Mouse (Mus musculus) megakaryocyte, embryonic 14.5 days (primary cell): Measurements from ENCODE around the gene Bin2. TPM values are rescaled to one million over a fixed set of nuclear protein-coding genes. Genes with fewer than 3 reads are reported as not detected.
A peak's percentile ranks its signal among the peaks of the same experiment; 100 is the strongest.

Experiments used
- H3K27me3 ChIP-seq: replicated peaks from 2 replicates; pipeline ENCODE3; 2012; ENCODE audit warnings: inconsistent platforms
- H3K36me3 ChIP-seq: replicated peaks from 2 replicates; pipeline ENCODE3; 2012; ENCODE audit warnings: low read length, inconsistent platforms, mixed read lengths
- H3K4me1 ChIP-seq: 2 replicates; pipeline ENCODE4 v1.6.1; 2012; ENCODE audit warnings: inconsistent platforms
- H3K4me3 ChIP-seq: replicated peaks from 2 replicates; pipeline ENCODE3; 2012; ENCODE audit warnings: moderate library complexity, mild to moderate bottlenecking, inconsistent platforms
- H3K9me3 ChIP-seq: 2 replicates; pipeline ENCODE4 v1.6.1; 2012; ENCODE audit warnings: inconsistent platforms
- FLI1 ChIP-seq: IDR thresholded peaks from 2 replicates; pipeline ENCODE4 v1.6.1; 2012; ENCODE audit warnings: low read length, inconsistent platforms, mixed read lengths
- GATA1 ChIP-seq: IDR thresholded peaks from 3 replicates; pipeline ENCODE4 v1.6.1; 2012; ENCODE audit warnings: mixed read lengths, low read length, inconsistent platforms, borderline replicate concordance
- polyA plus RNA-seq: library from polyadenylated mRNA; stranded (reverse); fragments of >175 nt; gene quantifications from 2 replicates; pipeline ENCODE4 v1.2.3, GENCODE M21; 2012; ENCODE audit warnings: low replicate concordance; ENCODE audit not compliant: insufficient read depth

Gene Bin2
- polyA plus RNA-seq, 1 experiment, result 2,082 TPM

GRCm38 (mm10) chr15:100641226-100641810, 28.0 kb downstream of the Bin2 start:
- Histone ChIP-seq H3K36me3 (peaks cover 67% of the 10 kb centered on the region), H3K9me3 (no peaks in the 10 kb centered on the region), H3K4me3 (no peak overlapping the region), H3K4me1 (peaks cover 93% of the 10 kb centered on the region), H3K27me3 (peaks cover 8% of the 10 kb centered on the region)
- TF ChIP-seq GATA1 (no peak), FLI1 (no peak)

GRCm38 (mm10) chr15:100639972-100640750, 29.2 kb downstream of the Bin2 start:
- Histone ChIP-seq H3K36me3 (peaks cover 56% of the 10 kb centered on the region), H3K27me3 (peaks cover 20% of the 10 kb centered on the region), H3K4me3 (peak overlapping the region; percentile 14), H3K9me3 (no peaks in the 10 kb centered on the region), H3K4me1 (peaks cover 93% of the 10 kb centered on the region)
- TF ChIP-seq GATA1 (no peak), FLI1 (no peak)

- peak overlapping the region; percentile 93 for H3K4me3 ChIP-seq
- TF ChIP-seq GATA1 (no peak), FLI1 (no peak)
- H3K27me3 ChIP-seq, result peaks cover 31% of the 10 kb centered on the region
- H3K4me1 ChIP-seq, result peaks cover 81% of the 10 kb centered on the region
- no peaks in the 10 kb centered on the region for H3K9me3 ChIP-seq
- H3K36me3 ChIP-seq, result peaks cover 32% of the 10 kb centered on the region
Observed at GRCm38 (mm10) chr15:100637661-100638060, 31.7 kb downstream of the Bin2 start.

GRCm38 (mm10) chr15:100636700-100637501, 32.5 kb downstream of the Bin2 start, which contains the start of gene Smagp:
Gene Smagp, minus strand, starts transcription at chr15:100636940.
- Histone ChIP-seq H3K27me3 (peaks cover 31% of the 10 kb centered on the region), H3K36me3 (peaks cover 27% of the 10 kb centered on the region), H3K4me1 (peaks cover 81% of the 10 kb centered on the region), H3K9me3 (no peaks in the 10 kb centered on the region), H3K4me3 (peak within 1 kb of the TSS; percentile 93)
- TF ChIP-seq GATA1 (no peak), FLI1 (no peak)

GRCm38 (mm10) chr15:100635851-100636645, 33.3 kb downstream of the Bin2 start:
- Histone ChIP-seq H3K9me3 (no peaks in the 10 kb centered on the region), H3K4me1 (peaks cover 81% of the 10 kb centered on the region), H3K36me3 (peaks cover 19% of the 10 kb centered on the region), H3K4me3 (peak overlapping the region; percentile 93), H3K27me3 (peaks cover 33% of the 10 kb centered on the region)
- TF ChIP-seq GATA1, result no peak
- TF ChIP-seq FLI1, result no peak

- H3K4me1 ChIP-seq, result peaks cover 77% of the 10 kb centered on the region
- no peak for TF ChIP-seq FLI1
- TF ChIP-seq GATA1, result no peak
- H3K27me3 ChIP-seq, result peaks cover 35% of the 10 kb centered on the region
- peaks cover 11% of the 10 kb centered on the region for H3K36me3 ChIP-seq
- H3K9me3 ChIP-seq, result no peaks in the 10 kb centered on the region
- peak overlapping the region; percentile 93 for H3K4me3 ChIP-seq
Observed at GRCm38 (mm10) chr15:100635239-100635638, 34.1 kb downstream of the Bin2 start.

GRCm38 (mm10) chr15:100633341-100633740, 36.0 kb downstream of the Bin2 start:
- H3K4me1 ChIP-seq, result peaks cover 76% of the 10 kb centered on the region
- TF ChIP-seq FLI1 (no peak), GATA1 (no peak)
- H3K27me3 ChIP-seq, result peaks cover 41% of the 10 kb centered on the region

GRCm38 (mm10) chr15:100632323-100632722, 37.0 kb downstream of the Bin2 start:
- H3K4me3 ChIP-seq, result no peak overlapping the region
- H3K27me3 ChIP-seq, result peaks cover 41% of the 10 kb centered on the region
- peaks cover 4% of the 10 kb centered on the region for H3K36me3 ChIP-seq
- no peaks in the 10 kb centered on the region for H3K9me3 ChIP-seq
- TF ChIP-seq FLI1 (no peak), GATA1 (no peak)
- peaks cover 76% of the 10 kb centered on the region for H3K4me1 ChIP-seq

More at GRCm38 (mm10) chr15:100633341-100633740, 36.0 kb downstream of the Bin2 start:
- no peak overlapping the region for H3K4me3 ChIP-seq
- peaks cover 4% of the 10 kb centered on the region for H3K36me3 ChIP-seq
- H3K9me3 ChIP-seq, result no peaks in the 10 kb centered on the region

GRCm38 (mm10) chr15:100631454-100632170, 37.7 kb downstream of the Bin2 start:
- no peak overlapping the region for H3K4me3 ChIP-seq
- peaks cover 71% of the 10 kb centered on the region for H3K4me1 ChIP-seq
- peaks cover 35% of the 10 kb centered on the region for H3K27me3 ChIP-seq
- H3K9me3 ChIP-seq, result no peaks in the 10 kb centered on the region
- no peak for TF ChIP-seq GATA1
- no peak for TF ChIP-seq FLI1
- H3K36me3 ChIP-seq, result peaks cover 4% of the 10 kb centered on the region
